Comparison of ENCODE assay signal across 7 mouse cellular contexts in genomic region chr9:6168391-6169037, GRCm38 (mm10). TPM values are rescaled to one million over a fixed set of nuclear protein-coding genes. Genes with fewer than 3 reads are reported as not detected.
DNase-seq lines count a peak whose midpoint lies in the region; ATAC-seq lines count a peak whose summit lies in the region.

TSS of gene Pdgfd (plus strand) at chr9:6168584.

- intact Hi-C loops in gastrocnemius, postnatal 14 days (cut with DNase I; ENCODE audit: low total_unique reads), result no loop called here
- intact Hi-C loops in left cerebral cortex, postnatal 4 days (cut with DNase I), result no loop called here

- H3K27ac ChIP-seq in hindbrain, embryonic 16.5 days (ENCODE audit: low read depth, low read length), result peak within 1 kb of the TSS; percentile 44; the same call in 1 of the 2 replicates
- H3K27ac ChIP-seq in midbrain, embryonic 10.5 days (replicated peaks), result peak within 1 kb of the TSS; percentile 75
- H3K27ac ChIP-seq in stomach, embryonic 15.5 days, result no peak within 1 kb of the TSS; the same call in 1 of the 2 replicates

- ATAC-seq in hindbrain, embryonic 16.5 days, result peak; percentile 96
- ATAC-seq in stomach, embryonic 15.5 days (ENCODE audit: insufficient read depth, low FRiP score, low read depth), result peak; percentile 94

- 3% methylated on average over 32 of the region's 32 CpGs for WGBS in hindbrain, embryonic 16.5 days
- 1% methylated on average over 32 of the region's 32 CpGs for WGBS in midbrain, embryonic 10.5 days
- 1% methylated on average over 32 of the region's 32 CpGs for WGBS in stomach, embryonic 15.5 days

- no peaks in the 10 kb centered on the region for H3K36me3 ChIP-seq in hindbrain, embryonic 16.5 days (ENCODE audit: control insufficient read depth, insufficient read depth, low read length)
- no peaks in the 10 kb centered on the region for H3K36me3 ChIP-seq in midbrain, embryonic 10.5 days
- no peaks in the 10 kb centered on the region for H3K36me3 ChIP-seq in stomach, embryonic 15.5 days

- no peaks in the 10 kb centered on the region for H3K9me3 ChIP-seq in hindbrain, embryonic 16.5 days (ENCODE audit: control insufficient read depth, low read length)
- H3K9me3 ChIP-seq in midbrain, embryonic 10.5 days (replicated peaks), result no peaks in the 10 kb centered on the region
- no peaks in the 10 kb centered on the region for H3K9me3 ChIP-seq in stomach, embryonic 15.5 days

- peak within 1 kb of the TSS; percentile 87 for H3K4me2 ChIP-seq in hindbrain, embryonic 16.5 days (ENCODE audit: low read length)
- H3K4me2 ChIP-seq in stomach, embryonic 15.5 days, result peak within 1 kb of the TSS; percentile 81

- H3K27me3 ChIP-seq in hindbrain, embryonic 16.5 days (replicated peaks; ENCODE audit: control insufficient read depth, insufficient read depth, low read length), result no peaks in the 10 kb centered on the region; the same call in 1 of the 2 replicates
- no peaks in the 10 kb centered on the region; the same call in 1 of the 2 replicates for H3K27me3 ChIP-seq in midbrain, embryonic 10.5 days (ENCODE audit: low read depth, poor library complexity, severe bottlenecking)
- H3K27me3 ChIP-seq in stomach, embryonic 15.5 days (replicated peaks), result no peaks in the 10 kb centered on the region

- peaks cover 4% of the 10 kb centered on the region for H3K4me1 ChIP-seq in hindbrain, embryonic 16.5 days (ENCODE audit: control insufficient read depth, insufficient read depth, low read depth, low read length)
- peaks cover 12% of the 10 kb centered on the region for H3K4me1 ChIP-seq in midbrain, embryonic 10.5 days
- peaks cover 3% of the 10 kb centered on the region; the same call in 1 of the 2 replicates for H3K4me1 ChIP-seq in stomach, embryonic 15.5 days

- DNase-seq in adrenal gland, adult 18-20 months (ENCODE audit: low spot score in 2 of 2), result peak; percentile 57 to 65
- DNase-seq in embryo, embryonic 10 days (ENCODE audit: low spot score), result peak; percentile 89
- DNase-seq in gastrocnemius, postnatal 14 days, result peak; percentile 65
- DNase-seq in left cerebral cortex, postnatal 4 days, result peak; percentile 57
- DNase-seq in midbrain, embryonic 10.5 days (ENCODE audit: low spot score), result peak; percentile 81

- H3K9ac ChIP-seq in hindbrain, embryonic 16.5 days (ENCODE audit: low read depth, low read length), result peak within 1 kb of the TSS; percentile 53
- H3K9ac ChIP-seq in stomach, embryonic 15.5 days, result no peak within 1 kb of the TSS

- peak within 1 kb of the TSS; percentile 49 for H3K4me3 ChIP-seq in hindbrain, embryonic 16.5 days (ENCODE audit: low read length)
- peak within 1 kb of the TSS; percentile 62 for H3K4me3 ChIP-seq in midbrain, embryonic 10.5 days
- H3K4me3 ChIP-seq in stomach, embryonic 15.5 days (replicated peaks), result peak within 1 kb of the TSS; percentile 47

RNA-seq across cellular contexts. Expression of gene Pdgfd, which starts in this region (rescaled TPM):
- 10 to 100 TPM; 21.6 to 47.8 TPM for total RNA-seq in adrenal gland, adult 18-20 months (2021)
- 1 to 10 TPM; 5.9 to 6.3 TPM for total RNA-seq in gastrocnemius, postnatal 14 days (2021)
- polyA plus RNA-seq in hindbrain, embryonic 16.5 days (2015; fragmentation: Nextera tagmentation; extraction: Ambion mirVana), result 4.8 and 5.3 TPM in 2 replicates
- 1 to 10 TPM; 1.5 to 1.6 TPM for total RNA-seq in left cerebral cortex, postnatal 4 days (2021)
- 2.6 and 2.7 TPM in 2 replicates for polyA plus RNA-seq in midbrain, embryonic 10.5 days (2016; fragmentation: Nextera tagmentation; extraction: Ambion mirVana)
- polyA plus RNA-seq in stomach, embryonic 15.5 days (2015; fragmentation: Nextera tagmentation; extraction: Ambion mirVana), result 9.8 and 10.3 TPM in 2 replicates
